Mouse (Mus musculus): ENCODE data around the gene Rbm33.

The Rbm33 gene

DNA sequence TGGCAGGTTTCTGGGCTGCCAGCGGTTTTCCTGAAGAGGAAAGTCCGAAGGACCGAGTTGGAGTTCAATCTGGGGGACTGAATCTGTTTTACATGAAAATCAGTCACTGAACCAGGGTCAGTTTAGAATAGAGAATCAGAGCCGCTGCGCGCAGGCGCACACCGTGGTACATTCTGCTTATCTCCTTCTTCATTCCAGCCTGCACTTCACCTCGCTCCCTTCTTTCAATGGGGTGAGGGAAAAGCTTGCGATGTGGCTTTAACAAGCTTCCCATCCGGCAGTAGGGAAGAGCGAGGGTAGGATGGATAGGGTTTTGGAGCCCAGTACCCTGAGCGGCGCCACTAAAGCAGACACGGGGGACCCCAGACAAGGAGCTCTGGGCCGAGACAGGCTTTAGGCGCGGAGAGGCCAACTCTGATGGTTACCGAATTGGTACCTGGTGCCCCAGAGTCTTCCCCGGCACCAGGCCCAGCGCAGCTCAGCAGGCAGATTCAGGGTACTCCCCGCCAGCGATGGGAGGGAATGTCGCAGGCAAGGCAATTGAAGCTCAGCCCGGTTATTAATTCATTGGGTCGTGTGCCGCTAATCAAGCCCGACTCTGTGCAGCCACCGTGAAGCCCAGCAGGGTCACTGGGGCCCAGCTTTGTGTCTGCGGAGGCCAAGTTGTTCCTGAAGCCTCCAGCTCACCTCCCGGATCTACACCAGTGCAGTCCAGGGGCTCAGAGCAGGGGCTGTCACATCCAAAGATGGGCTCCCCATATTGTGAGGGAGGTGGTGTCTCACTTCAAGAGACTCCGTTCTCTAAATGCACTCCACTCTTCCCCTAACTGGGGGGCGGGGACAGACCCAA is 146.0 kb downstream of the Rbm33 start:
- no peak for DNase-seq (ENCODE audit: low spot score)

DNA sequence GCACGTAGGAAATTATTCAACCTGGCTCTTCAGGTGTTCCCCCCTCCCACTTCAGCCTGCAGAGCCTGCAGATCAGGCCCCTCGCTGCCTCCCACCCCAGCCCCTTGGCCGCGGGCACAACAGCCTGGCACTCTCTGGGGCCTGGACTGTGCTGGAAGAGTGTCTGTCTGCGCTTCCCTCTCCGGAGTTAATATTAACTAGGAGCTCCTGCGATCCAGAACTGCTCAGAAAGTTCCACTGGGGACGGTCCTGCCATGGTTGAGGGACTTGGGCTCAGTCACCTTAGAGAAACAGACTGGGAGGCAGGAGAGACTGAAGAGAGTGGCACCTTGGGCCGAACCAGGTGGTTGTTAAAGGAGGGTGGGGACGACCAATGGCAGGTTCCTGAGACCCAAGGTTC is 146.7 kb downstream of the Rbm33 start:
- DNase-seq (ENCODE audit: low spot score): no peak

DNA sequence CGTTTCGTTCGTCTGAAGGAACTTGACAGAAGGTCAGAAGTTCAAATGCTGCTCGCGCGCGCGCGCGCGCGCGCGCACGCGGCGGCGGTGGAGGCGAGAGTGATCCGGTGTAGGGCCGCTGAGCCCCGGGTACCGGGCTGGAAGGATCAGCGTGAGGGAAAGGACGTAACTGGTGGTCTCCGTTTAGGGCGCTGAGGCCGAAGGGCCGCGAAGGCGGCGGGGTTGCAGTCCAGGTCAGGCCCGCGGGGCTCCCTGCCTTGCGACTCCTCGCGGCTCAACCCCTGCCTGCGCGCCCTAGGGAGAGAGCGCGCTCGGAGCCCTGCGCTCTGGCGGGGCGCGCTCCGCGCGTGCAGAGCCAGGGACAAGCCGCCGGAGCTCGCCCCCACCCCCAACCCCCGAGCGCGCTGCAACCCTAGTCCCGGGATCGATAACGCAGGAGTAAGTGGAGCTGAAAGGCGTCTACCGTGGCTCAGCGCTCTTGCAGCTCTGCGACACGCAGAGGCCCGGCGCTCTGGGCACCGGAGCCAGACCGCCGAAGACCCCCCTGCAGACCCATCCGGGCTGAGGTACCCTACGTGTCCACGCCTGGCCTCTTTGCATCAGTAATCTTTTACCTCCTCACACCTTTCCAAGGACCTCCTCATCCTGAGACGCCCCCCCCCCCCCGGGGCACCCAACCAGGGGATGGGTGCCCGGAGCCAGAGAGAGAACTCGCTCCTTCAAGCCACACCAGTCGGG is 147.6 kb downstream of the Rbm33 start:
- DNase-seq (ENCODE audit: low spot score): no peak

- no peak for DNase-seq (ENCODE audit: low spot score)
These were observed 148.1 kb downstream of the Rbm33 start for GRCm38 (mm10) chr5:28465099-28465406.

DNA sequence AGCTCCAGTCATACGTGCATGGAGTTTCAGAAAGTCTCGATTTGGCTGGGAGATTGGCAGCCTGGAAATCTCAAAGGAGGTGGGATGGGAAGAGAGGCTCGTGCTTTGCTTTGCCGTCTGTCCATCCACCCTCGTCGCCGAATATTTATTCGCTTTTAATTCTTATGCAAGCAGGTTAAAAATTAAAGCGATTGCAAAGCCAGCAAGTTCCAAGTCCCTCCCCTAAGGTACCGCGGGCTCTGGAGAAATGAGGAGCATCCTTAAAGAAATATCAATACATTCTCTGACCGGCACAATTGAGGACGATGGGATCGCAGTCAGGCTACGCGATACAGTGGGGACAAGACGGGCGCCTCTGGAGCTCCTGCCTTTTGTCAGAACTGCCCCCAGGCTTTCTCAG is 148.6 kb downstream of the Rbm33 start:
- DNase-seq (ENCODE audit: low spot score): no peak

- no peak for DNase-seq (ENCODE audit: low spot score)
These were observed 149.4 kb downstream of the Rbm33 start for GRCm38 (mm10) chr5:28466351-28466750.

DNA sequence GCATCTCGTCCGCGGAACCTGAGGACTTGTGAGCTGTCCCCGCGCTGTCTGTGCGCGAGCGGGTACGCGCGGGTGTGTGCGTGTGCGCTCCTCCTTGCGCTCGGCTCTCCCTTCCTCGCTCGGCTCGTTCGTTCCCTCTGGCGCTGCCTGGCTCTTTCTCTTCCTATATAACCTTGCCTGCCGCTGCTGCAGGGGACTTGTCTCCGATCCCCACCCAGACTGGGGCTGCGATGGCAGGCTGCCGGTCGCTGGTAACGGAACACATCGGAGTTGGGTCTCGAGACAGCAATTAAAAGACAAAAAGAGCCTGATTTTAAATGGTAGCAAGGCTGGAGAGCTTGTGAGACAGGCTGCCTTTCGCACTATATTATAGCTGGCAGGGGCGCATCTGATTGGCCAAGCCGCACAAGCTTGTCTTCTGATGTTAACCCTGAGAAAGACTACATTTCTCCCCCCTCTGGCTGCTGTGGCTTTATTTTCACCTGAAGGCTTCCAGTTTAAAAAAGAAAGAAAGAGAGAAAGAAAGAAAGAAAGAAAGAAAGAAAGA is 149.9 kb downstream of the Rbm33 start, which contains the start of gene Shh:
Shh (minus strand) TSS at position 497 of the 547 bp plus-strand sequence.
- no peak for DNase-seq (ENCODE audit: low spot score)
